Mouse (Mus musculus) adrenal gland, adult 2 months (tissue): Measurements from ENCODE around the gene Sstr3. TPM values are rescaled to one million over a fixed set of nuclear protein-coding genes. Genes with fewer than 3 reads are reported as not detected.
A peak's percentile ranks its signal among the peaks of the same experiment; 100 is the strongest.

ENCODE experiments used
- DNase-seq: peaks from one replicate; pipeline ENCODE4 v3.0.0; 2021
- polyA plus RNA-seq: library from polyadenylated mRNA; depleted of rRNA; stranded (reverse); fragments of >200 nt; gene quantifications from 2 replicates; pipeline ENCODE4 v1.2.3, GENCODE M21; 2012
- total RNA-seq, 2 experiments: library from RNA; stranded (reverse); gene quantifications; 2 replicates each; pipeline ENCODE4 v1.2.3; 2021

Sstr3 gene
- total and polyA plus RNA-seq, 3 experiments, result 0.16 to 1.6 (median 0.43) TPM

- peak; percentile 91 for DNase-seq
These were observed 13.6 kb downstream of the Sstr3 start, which contains the start of gene C1qtnf6 for GRCm38 (mm10) chr15:78530671-78531450. Gene C1qtnf6 (minus strand): TSS chr15:78531416.

GRCm38 (mm10) chr15:78530141-78530540 is 14.3 kb downstream of the Sstr3 start:
- DNase-seq, result no peak

- DNase-seq, result peak; percentile 91
These were observed 15.0 kb downstream of the Sstr3 start for GRCm38 (mm10) chr15:78529428-78529990.

- peak; percentile 65 for DNase-seq
These were observed 15.6 kb downstream of the Sstr3 start for GRCm38 (mm10) chr15:78528726-78529411.

GRCm38 (mm10) chr15:78527973-78528372 is 16.5 kb downstream of the Sstr3 start:
- DNase-seq, result peak; percentile 67

GRCm38 (mm10) chr15:78524163-78524562 is 20.3 kb downstream of the Sstr3 start:
- no peak for DNase-seq

- no peak for DNase-seq
These were observed 22.6 kb downstream of the Sstr3 start for GRCm38 (mm10) chr15:78521892-78522291.

- no peak for DNase-seq
These were observed 23.2 kb downstream of the Sstr3 start for GRCm38 (mm10) chr15:78521331-78521730.

GRCm38 (mm10) chr15:78520112-78520715 is 24.3 kb downstream of the Sstr3 start:
- DNase-seq, result peak; percentile 75

GRCm38 (mm10) chr15:78518221-78518620 is 26.3 kb downstream of the Sstr3 start:
- no peak for DNase-seq

- DNase-seq, result no peak
These were observed 28.7 kb downstream of the Sstr3 start for GRCm38 (mm10) chr15:78515759-78516158.

- peak; percentile 79 for DNase-seq
These were observed 29.9 kb downstream of the Sstr3 start for GRCm38 (mm10) chr15:78514393-78515146.

GRCm38 (mm10) chr15:78513019-78513418 is 31.5 kb downstream of the Sstr3 start:
- DNase-seq, result no peak

- no peak for DNase-seq
These were observed 32.5 kb downstream of the Sstr3 start for GRCm38 (mm10) chr15:78511951-78512350.

GRCm38 (mm10) chr15:78510736-78511135 is 33.7 kb downstream of the Sstr3 start:
- no peak for DNase-seq

GRCm38 (mm10) chr15:78510121-78510576 is 34.3 kb downstream of the Sstr3 start:
- DNase-seq, result no peak

- no peak for DNase-seq
These were observed 35.1 kb downstream of the Sstr3 start for GRCm38 (mm10) chr15:78509297-78509899.

GRCm38 (mm10) chr15:78508443-78508842 is 36.0 kb downstream of the Sstr3 start:
- no peak for DNase-seq

GRCm38 (mm10) chr15:78505541-78505940 is 38.9 kb downstream of the Sstr3 start:
- DNase-seq, result no peak

GRCm38 (mm10) chr15:78504816-78505215 is 39.7 kb downstream of the Sstr3 start:
- DNase-seq, result no peak

GRCm38 (mm10) chr15:78504013-78504412 is 40.5 kb downstream of the Sstr3 start:
- no peak for DNase-seq
